In the genomic region with DNA sequence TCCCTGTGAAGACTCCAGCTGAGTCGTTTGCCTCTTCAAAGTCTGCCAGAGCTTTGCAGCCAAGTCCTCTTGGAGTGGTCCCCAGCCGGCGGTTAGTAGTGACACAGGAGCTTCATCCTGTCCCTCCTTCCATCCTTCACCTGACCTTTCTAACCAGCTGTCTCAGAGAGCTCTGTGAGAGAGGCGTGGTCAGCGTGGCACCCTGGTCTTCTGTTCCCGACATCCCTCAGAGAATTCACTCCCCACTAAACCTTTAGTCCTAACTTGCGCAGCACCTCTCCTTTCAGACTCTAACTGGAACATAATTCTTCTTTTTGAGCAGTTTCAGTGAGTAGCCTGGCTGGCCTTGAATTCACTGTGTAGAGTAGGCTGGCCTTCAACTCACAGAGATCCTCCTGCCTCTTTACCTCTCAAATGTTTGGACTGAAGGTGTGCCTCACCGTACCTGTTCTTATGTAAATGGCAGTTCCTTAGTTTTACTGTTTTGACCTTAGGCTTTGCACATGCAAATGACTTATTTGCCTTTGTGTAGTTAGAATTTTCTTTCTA, we compare ENCODE assay signal across 20 mouse cellular contexts. TPM values are rescaled to one million over a fixed set of nuclear protein-coding genes. Genes with fewer than 3 reads are reported as not detected.
DNase-seq lines count a peak whose midpoint lies in the region; ATAC-seq and TF ChIP-seq lines count a peak whose summit lies in the region.
"Had no signal": no experiment of that assay in that cellular context is flagged by ENCODE, and none has a peak within 500 bp of the region (broad histone marks: within the 10 kb centered on the region; RNA-seq: fewer than 3 reads in every experiment).

No protein-coding gene starts in this region.

- H3K4me3 ChIP-seq in gastrocnemius, adult 2 months, result no peak overlapping the region
- no peak overlapping the region for H3K4me3 ChIP-seq in liver, embryonic 15.5 days (replicated peaks)
- H3K4me3 ChIP-seq in liver, postnatal 0 days (ENCODE audit: low read depth, low read length), result no peak overlapping the region
- H3K4me3 ChIP-seq: embryonic facial prominence, embryonic 10.5 days; forebrain, embryonic 10.5 days; heart, embryonic 13.5 days; hindbrain, embryonic 15.5 days had no signal

- 77% methylated on average over 8 of the region's 8 CpGs for whole genome bisulfite sequencing in liver, embryonic 15.5 days (ENCODE audit: insufficient replicate concordance)
- 83% methylated on average over 8 of the region's 8 CpGs for WGBS in liver, postnatal 0 days (ENCODE audit: insufficient replicate concordance)

- H3K27me3 ChIP-seq in liver, embryonic 15.5 days, result no peaks in the 10 kb centered on the region
- no peaks in the 10 kb centered on the region for H3K27me3 ChIP-seq in liver, postnatal 0 days (ENCODE audit: insufficient read depth, low read length)
- H3K27me3 ChIP-seq: heart, embryonic 13.5 days; hindbrain, embryonic 15.5 days had no signal

- no peak overlapping the region for H3K4me2 ChIP-seq in liver, embryonic 15.5 days
- H3K4me2 ChIP-seq in liver, postnatal 0 days (ENCODE audit: low read depth, low read length), result no peak overlapping the region
- H3K4me2 ChIP-seq: heart, embryonic 13.5 days; hindbrain, embryonic 15.5 days had no signal

- no peak for TF ChIP-seq EP300 in liver, postnatal 0 days (IDR thresholded peaks at IDR 0.05; ENCODE audit: low read depth)

- peaks cover 47% of the 10 kb centered on the region for H3K4me1 ChIP-seq in liver, embryonic 15.5 days (replicated peaks)
- H3K4me1 ChIP-seq in liver, postnatal 0 days (ENCODE audit: insufficient read depth), result peaks cover 37% of the 10 kb centered on the region
- H3K4me1 ChIP-seq: embryonic facial prominence, embryonic 10.5 days; forebrain, embryonic 10.5 days; hindbrain, embryonic 15.5 days had no signal

- no peak for ATAC-seq in liver, embryonic 15.5 days (ENCODE audit: insufficient read depth)
- ATAC-seq in liver, postnatal 0 days, result no peak
- ATAC-seq: CD4-positive, CD25-positive, alpha-beta regulatory T cell, adult 4 months; forebrain, embryonic 14.5 days had no signal

- intact Hi-C loops in gastrocnemius, adult 2 months (cut with DNase I), result no loop called here
- intact Hi-C loops in gastrocnemius, postnatal 36 days (cut with DNase I), result no loop called here

- H3K9me3 ChIP-seq in liver, embryonic 15.5 days (replicated peaks), result no peaks in the 10 kb centered on the region
- H3K9me3 ChIP-seq in liver, postnatal 0 days (ENCODE audit: low read length), result no peaks in the 10 kb centered on the region
- H3K9me3 ChIP-seq: heart, embryonic 13.5 days; hindbrain, embryonic 15.5 days had no signal

- DNase-seq in gastrocnemius, adult 2 months, result peak; percentile 41
- no peak for DNase-seq in gastrocnemius, postnatal 36 days
- no peak for DNase-seq in liver, postnatal 0 days
- peak; percentile 95 for DNase-seq in ZHBTc4 (ENCODE audit: low read depth, low spot score)
- no peak for DNase-seq in lung, adult 18-20 months
- no peak for DNase-seq in thymus, postnatal 10 days (ENCODE audit: low spot score in 2 of 2)
- DNase-seq: adrenal gland, adult 2 months; adrenal gland, postnatal 25 days; B cell, adult 2 months; cerebellum, adult 2 months; cerebellum, postnatal 10 days; heart, postnatal 36 days; kidney, adult 11 months had no signal

- peak overlapping the region; percentile 38; the same call in 1 of the 2 replicates for H3K27ac ChIP-seq in gastrocnemius, adult 2 months
- 0 out of 2 replicates have a peak overlapping the region, but pooled peaks have one; percentile 4 for H3K27ac ChIP-seq in liver, embryonic 15.5 days (replicated peaks)
- H3K27ac ChIP-seq in liver, postnatal 0 days (ENCODE audit: low read depth), result no peak overlapping the region
- H3K27ac ChIP-seq: embryonic facial prominence, embryonic 10.5 days; forebrain, embryonic 10.5 days; heart, embryonic 13.5 days; hindbrain, embryonic 15.5 days had no signal

- no peak for TF ChIP-seq CTCF in gastrocnemius, adult 2 months (IDR thresholded peaks at IDR 0.05)
- TF ChIP-seq CTCF in liver, postnatal 0 days (IDR thresholded peaks at IDR 0.05; ENCODE audit: low read depth), result no peak

- no peak overlapping the region for H3K9ac ChIP-seq in liver, embryonic 15.5 days
- H3K9ac ChIP-seq in liver, postnatal 0 days (replicated peaks), result no peak overlapping the region
- H3K9ac ChIP-seq: heart, embryonic 13.5 days; hindbrain, embryonic 15.5 days had no signal

- peaks cover 42% of the 10 kb centered on the region for H3K36me3 ChIP-seq in liver, embryonic 15.5 days (replicated peaks)
- H3K36me3 ChIP-seq in liver, postnatal 0 days (replicated peaks; ENCODE audit: insufficient read depth, low read length), result peaks cover 32% of the 10 kb centered on the region

RNA-seq across cellular contexts. Expression of gene Fbxo42, which starts 18.1 kb away (rescaled TPM):
- 10 to 100 TPM; 10.8 to 10.9 TPM for total RNA-seq in gastrocnemius, adult 2 months (2021)
- total RNA-seq in gastrocnemius, postnatal 36 days (2021), result 1 to 10 TPM; 8.8 to 9.8 TPM
- polyA plus RNA-seq in liver, embryonic 15.5 days (2015; fragmentation: Nextera tagmentation; extraction: Ambion mirVana), result 17.9 and 18.3 TPM in 2 replicates
- polyA plus RNA-seq in liver, postnatal 0 days (2015; fragmentation: Nextera tagmentation; extraction: Ambion mirVana), result 11.2 and 11.7 TPM in 2 replicates

RNA-seq across cellular contexts. Expression of gene Szrd1, which starts 26.2 kb away (rescaled TPM):
- total RNA-seq in gastrocnemius, adult 2 months (2021), result 100 to 1,000 TPM; 146 to 163 TPM
- total RNA-seq in gastrocnemius, postnatal 36 days (2021), result 100 to 1,000 TPM; 141 to 150 TPM
- 18.1 and 20.7 TPM in 2 replicates for polyA plus RNA-seq in liver, embryonic 15.5 days (2015; fragmentation: Nextera tagmentation; extraction: Ambion mirVana)
- polyA plus RNA-seq in liver, postnatal 0 days (2015; fragmentation: Nextera tagmentation; extraction: Ambion mirVana), result 16.8 and 17.7 TPM in 2 replicates

RNA-seq across cellular contexts. Expression of gene Rsg1, which starts 47.9 kb away (rescaled TPM):
- not detected for total RNA-seq in gastrocnemius, adult 2 months (2021)
- not detected for total RNA-seq in gastrocnemius, postnatal 36 days (2021)
- polyA plus RNA-seq in liver, embryonic 15.5 days (2015; fragmentation: Nextera tagmentation; extraction: Ambion mirVana), result 1.2 and 1.4 TPM in 2 replicates
- 0.43 and 0.79 TPM in 2 replicates for polyA plus RNA-seq in liver, postnatal 0 days (2015; fragmentation: Nextera tagmentation; extraction: Ambion mirVana)

Comparison
In these comparisons a context has a peak if more than half of its experiments do, and no peak if none do; other contexts are left out.
1. DNase-seq: peak in gastrocnemius, adult 2 months (single experiment) and ZHBTc4 (single experiment); none in gastrocnemius, postnatal 36 days (0 of 2), liver, postnatal 0 days (single experiment), lung, adult 18-20 months (0 of 2) and thymus, postnatal 10 days (0 of 2).